Mouse (Mus musculus) left cerebral cortex, postnatal 25 days (tissue): Measurements from ENCODE around the gene Gatc. TPM values are rescaled to one million over a fixed set of nuclear protein-coding genes. Genes with fewer than 3 reads are reported as not detected.
A peak's percentile ranks its signal among the peaks of the same experiment; 100 is the strongest.

Experiments used
- DNase-seq, 2 experiments: peaks; one replicate each; pipeline ENCODE4 v3.0.0; 2022; ENCODE audit warnings: low spot score in 2 of 2, mixed read lengths in 1 of 2
- intact Hi-C: fragments of 180-260 bp; cut with DNase I; formaldehyde crosslinking; loops from one replicate; pipeline ENCODE4 v1.15.1; 2025
- total RNA-seq, 2 experiments: library from RNA; stranded (reverse); gene quantifications; 2 replicates each; pipeline ENCODE4 v1.2.3; 2021

Gene Gatc
- total RNA-seq, 2 experiments from 2014 or later = 19.9 to 20.9 TPM

DNA sequence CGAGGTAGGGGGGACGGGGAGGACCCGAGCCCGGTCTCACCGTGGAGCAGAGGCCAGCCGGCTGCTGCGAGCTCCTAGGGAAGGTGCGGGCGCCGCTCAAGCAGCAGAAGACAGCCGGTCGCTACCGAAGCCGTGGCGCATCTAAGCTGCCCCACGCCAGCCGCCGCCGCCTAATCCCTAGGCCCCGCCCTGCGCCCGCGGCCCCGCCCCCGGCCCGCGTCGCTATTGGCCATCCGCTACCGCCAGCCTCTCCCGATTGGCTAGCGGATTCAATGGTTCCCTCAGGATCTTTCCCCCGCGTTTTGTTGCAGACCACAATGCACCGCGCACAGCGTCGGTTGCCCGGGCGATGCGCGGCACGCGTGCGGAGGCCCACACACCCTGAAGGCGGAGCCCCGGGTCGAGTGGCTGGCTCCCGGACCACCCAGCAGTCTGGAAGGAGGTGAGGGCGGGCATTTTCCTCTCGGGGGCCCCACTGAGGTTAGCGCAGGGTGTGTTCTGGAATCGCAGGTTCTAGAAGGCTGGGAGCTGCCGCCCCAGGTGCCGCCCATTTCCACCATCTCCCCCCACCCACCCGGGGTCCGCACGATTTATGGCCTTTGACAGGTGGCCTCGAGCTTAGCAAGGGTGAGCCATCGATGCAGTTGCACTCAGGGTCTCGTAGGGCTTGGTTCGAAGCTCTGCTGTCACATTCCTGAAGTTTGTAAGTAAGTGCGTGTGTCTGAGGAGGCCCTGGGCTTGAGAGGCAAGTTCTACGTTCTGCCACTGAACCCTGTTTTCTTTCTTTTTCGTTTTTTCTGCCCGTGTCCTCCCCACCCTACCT is 40.0 kb downstream of the Gatc start, which contains the start of gene Dynll1:
Gene Dynll1, minus strand, starts transcription at position 208 of the 823 bp plus-strand sequence.
- intact Hi-C loops = loop anchor here (1.0 to 2.0 kb wide), 4 partner anchors 18 to 40 kb away; partner anchors contain the start of genes Gatc, Rnf10, Srsf9 and Triap1
- peak; percentile 99 for DNase-seq

DNA sequence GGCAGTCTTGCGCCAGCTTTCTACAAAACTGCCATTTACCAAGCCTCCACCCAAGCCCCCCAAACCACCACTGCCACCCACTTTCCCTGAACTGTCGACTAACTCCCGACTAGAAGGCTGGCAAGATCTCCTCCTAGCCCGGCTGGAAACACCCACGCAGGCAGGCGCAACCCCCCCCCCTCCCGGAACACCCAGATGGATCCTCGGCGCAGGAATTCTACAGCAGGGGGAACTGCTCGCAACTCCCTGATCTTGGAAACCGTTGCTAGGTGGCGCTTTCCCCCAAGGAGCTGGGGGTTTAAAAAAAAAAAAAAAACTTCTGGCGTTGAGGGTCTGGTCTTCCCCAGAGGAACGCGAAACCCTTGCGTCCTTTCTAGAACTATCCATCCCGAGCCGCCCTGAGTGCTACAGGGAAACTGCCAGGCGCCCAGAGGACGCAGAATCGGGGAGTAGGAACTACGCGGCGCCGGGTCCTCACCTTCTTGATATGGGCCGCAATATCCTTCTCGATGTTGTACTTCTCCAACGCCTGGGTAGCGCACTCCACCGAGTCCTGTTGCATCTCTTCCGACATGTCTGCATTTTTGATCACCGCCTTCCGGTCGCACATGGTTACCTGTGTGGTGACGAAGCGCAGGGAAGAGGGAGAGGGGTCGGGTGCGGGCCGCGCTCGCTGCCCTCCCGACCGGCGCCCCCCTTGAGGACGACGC is 40.8 kb downstream of the Gatc start:
- intact Hi-C loops = loop anchor here (1.0 to 2.0 kb wide), 3 partner anchors 19 to 41 kb away; partner anchors contain the start of genes Gatc, Rnf10 and Triap1
- peak; percentile 55 to 82 for DNase-seq

- intact Hi-C loops = loop anchor here (2.0 kb wide), 1 partner anchor 14 kb away; no protein-coding TSS in a partner anchor
- no peak for DNase-seq
Measured at GRCm38 (mm10) chr5:115296347-115296746, 44.6 kb downstream of the Gatc start.

DNA sequence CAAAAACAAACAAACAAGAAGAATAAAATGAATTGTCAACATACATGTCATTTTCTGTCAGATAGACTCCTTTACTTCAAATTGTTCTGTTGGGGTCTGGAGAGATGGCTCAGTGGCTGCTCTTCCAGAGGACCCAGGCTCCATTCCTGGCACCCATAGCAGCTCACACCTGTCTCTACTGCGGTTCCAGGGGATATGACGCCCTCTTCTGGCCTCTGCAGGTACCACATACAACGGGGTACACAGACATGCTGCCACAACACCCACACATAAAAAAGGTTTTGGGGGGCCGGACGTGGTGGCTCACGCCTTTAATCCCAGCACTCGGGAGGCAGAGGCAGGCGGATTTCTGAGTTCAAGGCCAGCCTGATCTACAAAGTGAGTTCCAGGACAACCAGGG is 46.8 kb downstream of the Gatc start:
- intact Hi-C loops = no loop called here
- no peak for DNase-seq

DNA sequence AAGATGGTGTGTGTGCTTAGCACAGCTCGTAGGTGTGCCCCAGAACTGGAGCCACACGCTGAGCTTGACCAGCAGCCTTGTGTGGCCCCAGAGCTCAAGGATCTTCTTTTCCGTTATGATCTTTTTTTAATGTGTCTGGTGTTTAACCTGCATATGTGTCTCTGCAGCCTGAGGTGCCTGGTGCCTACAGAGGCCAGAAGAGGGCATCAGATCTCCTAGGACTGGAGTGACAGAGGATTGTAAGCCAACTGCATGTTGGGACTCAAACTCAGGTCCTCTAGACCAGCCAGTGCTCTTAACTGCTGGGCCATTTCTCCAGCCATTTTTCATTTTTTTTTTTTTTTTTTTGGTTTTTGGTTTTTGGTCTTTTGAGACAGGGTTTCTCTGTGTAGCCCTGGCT is 56.2 kb downstream of the Gatc start:
- no peak for DNase-seq
- intact Hi-C loops = no loop called here

Other genes starting within 250 kb of the Gatc start
- gene Gm10401, start 242.9 kb downstream of the Gatc start, total RNA-seq = not detected
- 1 to 10 TPM; 6.8 TPM for gene Acads, start 221.8 kb downstream of the Gatc start, total RNA-seq
- gene Unc119b, start 206.2 kb downstream of the Gatc start, total RNA-seq = 10 to 100 TPM; 27.1 to 28.8 TPM
- gene Mlec, start 183.0 kb downstream of the Gatc start, total RNA-seq = 10 to 100 TPM; 86.2 to 87.5 TPM
- gene Cabp1, start 146.8 kb downstream of the Gatc start, total RNA-seq = 100 to 1,000 TPM; 295 to 302 TPM
- gene Pop5, start 105.3 kb downstream of the Gatc start, total RNA-seq = 100 to 1,000 TPM; 104 to 110 TPM
- gene Rnf10, start 68.3 kb downstream of the Gatc start, total RNA-seq = 100 to 1,000 TPM; 248 to 266 TPM
- gene Coq5, start 61.5 kb downstream of the Gatc start, total RNA-seq = 10 to 100 TPM; 39.3 to 39.7 TPM
- gene Dynll1, start 40.2 kb downstream of the Gatc start, total RNA-seq = 100 to 1,000 TPM; 713 to 752 TPM
- gene Srsf9, start 14.0 kb downstream of the Gatc start, total RNA-seq = 10 to 100 TPM; 71.0 to 77.6 TPM
- 10 to 100 TPM; 27.0 to 29.0 TPM for gene Triap1, start within 50 bp of the Gatc start, total RNA-seq
- gene Cox6a1, start 7.8 kb upstream of the Gatc start, total RNA-seq = 100 to 1,000 TPM; 793 to 810 TPM
- gene Msi1, start 88.4 kb upstream of the Gatc start, total RNA-seq = 10 to 100 TPM; 45.2 to 49.2 TPM
- not detected for gene Pla2g1b, start 125.1 kb upstream of the Gatc start, total RNA-seq
- gene Sirt4, start 143.5 kb upstream of the Gatc start, total RNA-seq = 10 to 100 TPM; 31.1 to 34.0 TPM
- 10 to 100 TPM; 19.9 to 21.0 TPM for gene Pxn, start 165.5 kb upstream of the Gatc start, total RNA-seq
- gene Rplp0, start 218.3 kb upstream of the Gatc start, total RNA-seq = 100 to 1,000 TPM; 208 to 218 TPM
- gene Gcn1l1, start 224.1 kb upstream of the Gatc start, total RNA-seq = 10 to 100 TPM; 61.4 to 75.7 TPM